Mouse (Mus musculus) bone marrow macrophage, adult 2 months (primary cell): Measurements from ENCODE around the gene Prkag1. TPM values are rescaled to one million over a fixed set of nuclear protein-coding genes. Genes with fewer than 3 reads are reported as not detected.
A peak's percentile ranks its signal among the peaks of the same experiment; 100 is the strongest.
"Not testable (repeated sequence)": the region's sequence is repeated elsewhere in the genome, so short reads cannot be mapped to it uniquely, and the experiment has no call there.

Experiments used
- H3K27ac ChIP-seq: 2 replicates; pipeline ENCODE4 v1.5.1; 2012; ENCODE audit warnings: low read depth, low read length; ENCODE audit not compliant: insufficient read depth
- H3K4me1 ChIP-seq: 2 replicates; pipeline ENCODE4 v1.6.1; 2012; ENCODE audit warnings: low read length; ENCODE audit not compliant: control insufficient read depth, insufficient read depth
- H3K4me3 ChIP-seq: 2 replicates; pipeline ENCODE4 v1.5.1; 2012; ENCODE audit warnings: mild to moderate bottlenecking, low read length, moderate library complexity; ENCODE audit not compliant: insufficient read depth
- CTCF ChIP-seq: IDR thresholded peaks from 2 replicates; pipeline ENCODE4 v1.5.1; 2012; ENCODE audit warnings: low read depth, mild to moderate bottlenecking, low read length, moderate library complexity
- POLR2A ChIP-seq: IDR thresholded peaks from 2 replicates; pipeline ENCODE4 v1.6.1; 2012; ENCODE audit warnings: mild to moderate bottlenecking, low read depth, low read length, borderline replicate concordance
- polyA plus RNA-seq: library from polyadenylated mRNA; stranded (reverse); fragments of >200 nt; gene quantifications from 2 replicates; pipeline ENCODE4 v1.2.4, GENCODE M21; 2012; ENCODE audit not compliant: missing spikeins, insufficient read depth, insufficient read length

Gene Prkag1
- polyA plus RNA-seq, 1 experiment = 82.3 TPM

GRCm38 (mm10) chr15:98831684-98832035, 339 bp upstream of the Prkag1 start:
- Histone ChIP-seq H3K4me3 (peak overlapping the region; percentile 47), H3K4me1 (peaks cover 15% of the 10 kb centered on the region; the same call in 1 of the 2 replicates), H3K27ac (peak overlapping the region; percentile 85)
- no peak for TF ChIP-seq POLR2A
- TF ChIP-seq CTCF = no peak

GRCm38 (mm10) chr15:98827611-98828011, 3.7 kb downstream of the Prkag1 start:
- H3K4me1 ChIP-seq = peaks cover 14% of the 10 kb centered on the region; the same call in 1 of the 2 replicates
- H3K4me3 ChIP-seq = no peak overlapping the region
- no peak overlapping the region for H3K27ac ChIP-seq
- TF ChIP-seq CTCF = no peak
- no peak for TF ChIP-seq POLR2A

- TF ChIP-seq POLR2A (no peak), CTCF (peak; percentile 36; the same call in 1 of the 2 replicates)
- Histone ChIP-seq H3K4me1 (no peaks in the 10 kb centered on the region), H3K27ac (no peak overlapping the region)
Measured at GRCm38 (mm10) chr15:98823434-98823833, 7.9 kb downstream of the Prkag1 start.

GRCm38 (mm10) chr15:98822147-98822546, 9.2 kb downstream of the Prkag1 start:
- H3K4me1 ChIP-seq = no peaks in the 10 kb centered on the region
- H3K4me3 ChIP-seq = no peak overlapping the region
- TF ChIP-seq POLR2A (no peak), CTCF (no peak)
- H3K27ac ChIP-seq = no peak overlapping the region

More at GRCm38 (mm10) chr15:98823434-98823833, 7.9 kb downstream of the Prkag1 start:
- no peak overlapping the region for H3K4me3 ChIP-seq

GRCm38 (mm10) chr15:98821403-98821802, 9.9 kb downstream of the Prkag1 start:
- H3K4me1 ChIP-seq = no peaks in the 10 kb centered on the region
- no peak overlapping the region for H3K27ac ChIP-seq
- H3K4me3 ChIP-seq = no peak overlapping the region
- peak; percentile 45; the same call in 1 of the 2 replicates for TF ChIP-seq CTCF
- TF ChIP-seq POLR2A = no peak

GRCm38 (mm10) chr15:98820937-98821336, 10.4 kb downstream of the Prkag1 start:
- H3K27ac ChIP-seq = no peak overlapping the region
- TF ChIP-seq CTCF (no peak), POLR2A (no peak)
- H3K4me3 ChIP-seq = no peak overlapping the region
- no peaks in the 10 kb centered on the region for H3K4me1 ChIP-seq

GRCm38 (mm10) chr15:98818171-98818570, 13.2 kb downstream of the Prkag1 start:
- Histone ChIP-seq H3K4me3 (no peak overlapping the region), H3K4me1 (no peaks in the 10 kb centered on the region), H3K27ac (no peak overlapping the region)
- TF ChIP-seq POLR2A (no peak), CTCF (no peak)

- no peak overlapping the region for H3K27ac ChIP-seq
- H3K4me1 ChIP-seq = peaks cover 6% of the 10 kb centered on the region; the same call in 1 of the 2 replicates
- H3K4me3 ChIP-seq = no peak overlapping the region
- no peak for TF ChIP-seq CTCF
- no peak for TF ChIP-seq POLR2A
Measured at GRCm38 (mm10) chr15:98812741-98813424, 18.4 kb downstream of the Prkag1 start.

- not testable (repeated sequence) for H3K4me3 ChIP-seq, H3K4me1 ChIP-seq, H3K27ac ChIP-seq
- peak; percentile 20; the same call in 1 of the 2 replicates for TF ChIP-seq CTCF
Measured at GRCm38 (mm10) chr15:98810212-98810611, 21.1 kb downstream of the Prkag1 start.

GRCm38 (mm10) chr15:98809390-98809789, 21.9 kb downstream of the Prkag1 start, which contains the start of gene Ddn:
Gene Ddn (minus strand): TSS chr15:98809490.
- Histone ChIP-seq H3K27ac (no peak within 1 kb of the TSS), H3K4me3 (peak within 1 kb of the TSS; percentile 74), H3K4me1 (peaks cover 9% of the 10 kb centered on the region)
- TF ChIP-seq POLR2A (no peak), CTCF (no peak)
